Mouse (Mus musculus) hindbrain, postnatal 0 days (tissue): ENCODE data around the gene Tagln3. TPM values are rescaled to one million over a fixed set of nuclear protein-coding genes. Genes with fewer than 3 reads are reported as not detected.

ENCODE experiments used
- ATAC-seq: fragments of 200-750 bp; cut with Nextera tagmentation; 2 replicates; pipeline ENCODE4 v1.8.0; 2017; ENCODE audit warnings: mild to moderate bottlenecking, moderate TSS enrichment, moderate library complexity
- DNase-seq: peaks from one replicate; pipeline ENCODE4 v3.0.0-alpha.2; 2015; ENCODE audit warnings: low spot score
- H3K27ac ChIP-seq: fragments of 300-500 bp; sonication (generic); 2 replicates; pipeline ENCODE4 v1.5.1; 2014; ENCODE audit warnings: mild to moderate bottlenecking
- H3K27me3 ChIP-seq: fragments of 300-500 bp; sonication (generic); 2 replicates; pipeline ENCODE4 v1.6.1; 2014; ENCODE audit warnings: low read length, mixed read lengths; ENCODE audit not compliant: insufficient read depth
- H3K36me3 ChIP-seq: fragments of 300-500 bp; sonication (generic); 2 replicates; pipeline ENCODE4 v1.6.1; 2014; ENCODE audit warnings: low read length, mixed read lengths; ENCODE audit not compliant: insufficient read depth
- H3K4me1 ChIP-seq: fragments of 300-500 bp; sonication (generic); 2 replicates; pipeline ENCODE4 v1.6.1; 2014; ENCODE audit warnings: antibody characterized with exemption, low read length, mixed read lengths; ENCODE audit not compliant: insufficient read depth
- H3K4me2 ChIP-seq: fragments of 300-500 bp; sonication (generic); 2 replicates; pipeline ENCODE4 v1.6.1; 2014; ENCODE audit warnings: low read depth, mild to moderate bottlenecking, low read length, moderate library complexity, mixed read lengths
- H3K4me3 ChIP-seq: fragments of 300-500 bp; sonication (generic); 2 replicates; pipeline ENCODE4 v1.5.1; 2014; ENCODE audit warnings: low read length
- H3K9ac ChIP-seq: fragments of 300-500 bp; sonication (generic); replicated peaks from 2 replicates; pipeline ENCODE4 v1.6.1; 2014; ENCODE audit warnings: mild to moderate bottlenecking, low read length, moderate library complexity, mixed read lengths
- H3K9me3 ChIP-seq: fragments of 300-500 bp; sonication (generic); 2 replicates; pipeline ENCODE4 v1.6.1; 2016; ENCODE audit warnings: low read length, mixed read lengths
- CTCF ChIP-seq: IDR thresholded peaks from 2 replicates; pipeline ENCODE4 v1.5.1; 2016; ENCODE audit warnings: antibody characterized with exemption, control low read depth, low read depth
- WGBS: fragments of 180-500 bp; shearing (Covaris S2); extraction: QIAGEN DNeasy Blood & Tissue Kit; methylation state at CpG from one replicate; pipeline ENCODE4 v1.1.7; 2014; 5-methylcytosine and 5-hydroxymethylcytosine counted together
- polyA plus RNA-seq: library from polyadenylated mRNA; unstranded; fragments of >200 nt; fragmentation: Nextera tagmentation; extraction: Ambion mirVana; gene quantifications from 2 replicates; pipeline ENCODE4 v1.2.1, GENCODE M21; 2015
- total RNA-seq: library from RNA; depleted of rRNA; stranded (reverse); fragments of >200 nt; gene quantifications from 2 replicates; pipeline ENCODE4 v1.2.3, GENCODE M21; 2014

Gene Tagln3
- total and polyA plus RNA-seq, 2 experiments from 2014 or later = 198 to 302 TPM

DNA sequence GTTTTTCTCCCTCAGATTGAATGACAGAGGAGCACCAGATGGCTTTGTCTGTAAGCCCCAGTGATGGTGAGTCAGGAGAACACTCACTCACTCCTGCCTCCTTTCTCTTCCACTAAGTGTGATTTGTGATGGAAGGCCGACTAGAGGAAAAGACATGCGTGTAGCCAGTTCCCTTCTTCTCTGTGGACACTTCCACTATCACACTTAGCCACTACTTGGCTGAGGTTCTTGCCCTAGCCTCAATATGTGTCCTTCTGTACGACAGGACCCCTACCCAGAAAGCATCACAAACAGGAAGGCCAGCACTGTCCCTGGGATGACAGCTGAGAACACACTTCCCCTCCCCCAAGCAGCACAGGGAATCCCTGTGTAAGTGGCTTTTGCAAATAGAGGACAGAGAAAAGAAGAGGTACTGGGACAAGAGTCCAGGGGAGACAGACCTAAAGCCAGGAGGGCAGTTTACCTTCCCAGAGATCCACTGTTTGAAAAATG, 1.9 kb downstream of the Tagln3 start:
- Histone ChIP-seq H3K27me3 (no peaks in the 10 kb centered on the region), H3K9ac (peak overlapping the region; percentile 60), H3K9me3 (no peaks in the 10 kb centered on the region), H3K27ac (peak overlapping the region; percentile 92), H3K4me2 (peak overlapping the region; percentile 70), H3K36me3 (peaks cover 15% of the 10 kb centered on the region; the same call in 1 of the 2 replicates), H3K4me3 (peak overlapping the region; percentile 49), H3K4me1 (peaks cover 31% of the 10 kb centered on the region)
- DNase-seq (peak; percentile 37), ATAC-seq (no peak)
- 25% methylated on average over 3 of the region's 3 CpGs for WGBS
- TF ChIP-seq CTCF = no peak

GRCm38 (mm10) chr16:45720022-45720630, 4.3 kb downstream of the Tagln3 start:
- no peak for TF ChIP-seq CTCF
- Histone ChIP-seq H3K9ac (no peak overlapping the region), H3K4me3 (no peak overlapping the region), H3K4me2 (no peak overlapping the region), H3K9me3 (no peaks in the 10 kb centered on the region), H3K36me3 (peaks cover 15% of the 10 kb centered on the region; the same call in 1 of the 2 replicates), H3K27ac (no peak overlapping the region), H3K4me1 (peaks cover 31% of the 10 kb centered on the region), H3K27me3 (no peaks in the 10 kb centered on the region)
- ATAC-seq = no peak
- no peak for DNase-seq
- WGBS = 83% methylated on average over 10 of the region's 10 CpGs

DNA sequence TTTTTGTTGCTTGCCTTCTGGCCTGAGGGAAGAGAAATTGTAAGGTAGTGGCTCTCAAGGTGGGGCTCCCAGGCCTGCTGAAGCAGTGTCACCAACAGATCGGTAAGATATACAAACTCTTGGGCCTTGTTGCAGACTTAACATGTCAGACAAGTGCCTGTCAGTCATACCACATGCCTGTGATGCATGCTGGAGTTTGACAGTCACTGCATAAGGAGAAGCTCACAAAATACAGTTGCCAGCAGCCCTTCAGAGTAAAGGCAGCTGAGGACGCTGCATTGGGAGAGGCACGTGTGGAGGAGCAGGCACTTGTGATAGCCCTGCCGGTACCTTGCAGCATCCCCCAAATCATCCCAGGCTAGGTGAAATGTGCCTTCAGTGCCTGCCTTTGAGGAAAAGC, 6.1 kb downstream of the Tagln3 start:
- Histone ChIP-seq H3K4me3 (no peak overlapping the region), H3K36me3 (peaks cover 15% of the 10 kb centered on the region; the same call in 1 of the 2 replicates), H3K4me1 (peaks cover 31% of the 10 kb centered on the region), H3K27ac (no peak overlapping the region), H3K9me3 (no peaks in the 10 kb centered on the region), H3K27me3 (no peaks in the 10 kb centered on the region), H3K9ac (no peak overlapping the region), H3K4me2 (no peak overlapping the region)
- DNase-seq (no peak), ATAC-seq (no peak)
- WGBS = 95% methylated on average over 4 of the region's 4 CpGs
- no peak for TF ChIP-seq CTCF

- no peak for DNase-seq
These were observed 9.8 kb downstream of the Tagln3 start for GRCm38 (mm10) chr16:45714489-45715150.

GRCm38 (mm10) chr16:45713878-45714277, 10.5 kb downstream of the Tagln3 start:
- H3K9me3 ChIP-seq = no peaks in the 10 kb centered on the region
- ATAC-seq (no peak), DNase-seq (no peak)
- 77% methylated on average over 1 of the region's 1 CpGs for WGBS
- peaks cover 2% of the 10 kb centered on the region; the same call in 1 of the 2 replicates for H3K36me3 ChIP-seq
- H3K27ac ChIP-seq = no peak overlapping the region
- TF ChIP-seq CTCF = no peak
- H3K4me2 ChIP-seq = no peak overlapping the region
- H3K9ac ChIP-seq = no peak overlapping the region
- H3K4me1 ChIP-seq = no peaks in the 10 kb centered on the region
- H3K27me3 ChIP-seq = no peaks in the 10 kb centered on the region
- H3K4me3 ChIP-seq = no peak overlapping the region

More at GRCm38 (mm10) chr16:45714489-45715150, 9.8 kb downstream of the Tagln3 start:
- no peak overlapping the region for H3K27ac ChIP-seq
- no peaks in the 10 kb centered on the region for H3K27me3 ChIP-seq
- no peak overlapping the region for H3K4me3 ChIP-seq
- H3K4me2 ChIP-seq = no peak overlapping the region
- H3K4me1 ChIP-seq = no peaks in the 10 kb centered on the region
- H3K36me3 ChIP-seq = peaks cover 8% of the 10 kb centered on the region; the same call in 1 of the 2 replicates
- H3K9me3 ChIP-seq = no peaks in the 10 kb centered on the region
- 88% methylated on average over 5 of the region's 5 CpGs for WGBS
- ATAC-seq = no peak
- no peak for TF ChIP-seq CTCF
- H3K9ac ChIP-seq = no peak overlapping the region

DNA sequence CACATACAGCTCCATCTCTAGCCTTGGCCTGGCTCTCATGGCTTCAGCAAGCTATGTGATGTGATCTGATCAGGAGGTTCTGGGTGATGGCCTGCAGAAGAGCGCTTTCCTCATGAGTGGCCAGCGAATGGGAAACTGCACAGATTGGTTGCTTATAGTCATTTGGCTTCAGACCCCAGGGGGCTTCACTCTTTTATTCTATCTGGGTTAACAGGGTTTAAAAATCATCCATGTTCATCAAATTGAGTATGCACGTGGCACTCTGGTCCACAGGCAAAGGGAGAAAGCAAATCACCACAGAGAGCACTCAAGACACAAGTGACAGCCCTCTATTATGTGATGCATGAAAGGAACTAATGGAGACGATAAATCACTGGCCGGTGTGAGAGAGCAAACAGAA, 11.1 kb downstream of the Tagln3 start:
- no peaks in the 10 kb centered on the region for H3K4me1 ChIP-seq
- H3K9me3 ChIP-seq = no peaks in the 10 kb centered on the region
- DNase-seq = no peak
- WGBS = 52% methylated on average over 5 of the region's 5 CpGs
- H3K4me2 ChIP-seq = no peak overlapping the region
- no peaks in the 10 kb centered on the region; the same call in 1 of the 2 replicates for H3K36me3 ChIP-seq
- no peak overlapping the region for H3K4me3 ChIP-seq
- no peaks in the 10 kb centered on the region for H3K27me3 ChIP-seq
- H3K27ac ChIP-seq = no peak overlapping the region
- 0 out of 2 replicates have a peak, but pooled peaks have one; percentile 11 for ATAC-seq
- no peak overlapping the region for H3K9ac ChIP-seq
- TF ChIP-seq CTCF = no peak
